Mouse (Mus musculus): ENCODE results near the gene Clec3b. TPM values are rescaled to one million over a fixed set of nuclear protein-coding genes. Genes with fewer than 3 reads are reported as not detected.

Clec3b gene
- polyA plus RNA-seq, 1 experiment from 2014 or later, result not detected

- Histone ChIP-seq H3K4me1 (peaks cover 9% of the 10 kb centered on the region), H3K4me3 (no peak overlapping the region), H3K9me3 (no peaks in the 10 kb centered on the region), H3K27ac (no peak overlapping the region), H3K27me3 (ENCODE audit: poor library complexity, severe bottlenecking) (peaks cover 17% of the 10 kb centered on the region), H3K36me3 (replicated peaks) (no peaks in the 10 kb centered on the region)
- DNase-seq (ENCODE audit: extremely low spot score, low spot score), result no peak
- WGBS, result 65% methylated on average over 7 of the region's 7 CpGs
Measured at GRCm38 (mm10) chr9:123159330-123159729, 8.6 kb downstream of the Clec3b start.

GRCm38 (mm10) chr9:123161792-123162191 is 11.0 kb downstream of the Clec3b start:
- no peak for DNase-seq (ENCODE audit: extremely low spot score, low spot score)
- no peak overlapping the region for H3K27ac ChIP-seq
- WGBS, result 83% methylated on average over 2 of the region's 2 CpGs
- peaks cover 4% of the 10 kb centered on the region for H3K4me1 ChIP-seq
- no peaks in the 10 kb centered on the region for H3K36me3 ChIP-seq (replicated peaks)
- peaks cover 9% of the 10 kb centered on the region for H3K27me3 ChIP-seq (ENCODE audit: poor library complexity, severe bottlenecking)
- H3K9me3 ChIP-seq, result no peaks in the 10 kb centered on the region
- H3K4me3 ChIP-seq, result no peak overlapping the region

- Histone ChIP-seq H3K27me3 (ENCODE audit: poor library complexity, severe bottlenecking) (peaks cover 2% of the 10 kb centered on the region; the same call in 1 of the 2 replicates), H3K27ac (no peak overlapping the region), H3K4me1 (no peaks in the 10 kb centered on the region), H3K4me3 (no peak overlapping the region), H3K36me3 (replicated peaks) (no peaks in the 10 kb centered on the region), H3K9me3 (no peaks in the 10 kb centered on the region)
- DNase-seq (ENCODE audit: extremely low spot score, low spot score), result no peak
- WGBS, result 82% methylated on average over 4 of the region's 4 CpGs
Measured at GRCm38 (mm10) chr9:123162985-123163694, 12.4 kb downstream of the Clec3b start.

GRCm38 (mm10) chr9:123165781-123166443 is 15.2 kb downstream of the Clec3b start:
- no peak for DNase-seq (ENCODE audit: extremely low spot score, low spot score)
- Histone ChIP-seq H3K27ac (no peak overlapping the region), H3K4me3 (no peak overlapping the region), H3K9me3 (no peaks in the 10 kb centered on the region), H3K27me3 (ENCODE audit: poor library complexity, severe bottlenecking) (no peaks in the 10 kb centered on the region), H3K4me1 (no peaks in the 10 kb centered on the region), H3K36me3 (replicated peaks) (no peaks in the 10 kb centered on the region)
- WGBS, result 85% methylated on average over 3 of the region's 3 CpGs

- Histone ChIP-seq H3K27ac (no peak overlapping the region), H3K4me1 (peaks cover 16% of the 10 kb centered on the region), H3K27me3 (ENCODE audit: poor library complexity, severe bottlenecking) (no peaks in the 10 kb centered on the region), H3K9me3 (no peaks in the 10 kb centered on the region), H3K4me3 (no peak overlapping the region), H3K36me3 (replicated peaks) (no peaks in the 10 kb centered on the region)
- 85% methylated on average over 6 of the region's 6 CpGs for WGBS
- no peak for DNase-seq (ENCODE audit: extremely low spot score, low spot score)
Measured at GRCm38 (mm10) chr9:123173760-123174159, 23.0 kb downstream of the Clec3b start.

GRCm38 (mm10) chr9:123174356-123174755 is 23.6 kb downstream of the Clec3b start:
- H3K4me3 ChIP-seq, result no peak overlapping the region
- H3K27me3 ChIP-seq (ENCODE audit: poor library complexity, severe bottlenecking), result no peaks in the 10 kb centered on the region
- peaks cover 16% of the 10 kb centered on the region for H3K4me1 ChIP-seq
- no peak for DNase-seq (ENCODE audit: extremely low spot score, low spot score)
- H3K36me3 ChIP-seq (replicated peaks), result no peaks in the 10 kb centered on the region
- H3K27ac ChIP-seq, result no peak overlapping the region
- 36% methylated on average over 4 of the region's 4 CpGs for WGBS
- no peaks in the 10 kb centered on the region for H3K9me3 ChIP-seq

- 90% methylated on average over 9 of the region's 9 CpGs for WGBS
- Histone ChIP-seq H3K4me3 (no peak overlapping the region), H3K27me3 (ENCODE audit: poor library complexity, severe bottlenecking) (no peaks in the 10 kb centered on the region), H3K4me1 (peaks cover 16% of the 10 kb centered on the region), H3K9me3 (no peaks in the 10 kb centered on the region), H3K36me3 (replicated peaks) (no peaks in the 10 kb centered on the region), H3K27ac (no peak overlapping the region)
- DNase-seq (ENCODE audit: extremely low spot score, low spot score), result no peak
Measured at GRCm38 (mm10) chr9:123177380-123178048, 26.8 kb downstream of the Clec3b start.

- no peaks in the 10 kb centered on the region for H3K4me1 ChIP-seq
- no peaks in the 10 kb centered on the region for H3K36me3 ChIP-seq (replicated peaks)
- DNase-seq (ENCODE audit: extremely low spot score, low spot score), result no peak
- H3K9me3 ChIP-seq, result no peaks in the 10 kb centered on the region
- H3K27me3 ChIP-seq (ENCODE audit: poor library complexity, severe bottlenecking), result no peaks in the 10 kb centered on the region
- no peak overlapping the region for H3K27ac ChIP-seq
- no peak overlapping the region for H3K4me3 ChIP-seq
- WGBS, result 92% methylated on average over 6 of the region's 6 CpGs
Measured at GRCm38 (mm10) chr9:123180003-123180402, 29.3 kb downstream of the Clec3b start.

GRCm38 (mm10) chr9:123183226-123183625 is 32.5 kb downstream of the Clec3b start:
- Histone ChIP-seq H3K4me3 (no peak overlapping the region), H3K36me3 (replicated peaks) (no peaks in the 10 kb centered on the region)
- WGBS, result 85% methylated on average over 8 of the region's 8 CpGs

GRCm38 (mm10) chr9:123185546-123185945 is 34.8 kb downstream of the Clec3b start:
- DNase-seq (ENCODE audit: extremely low spot score, low spot score), result no peak
- Histone ChIP-seq H3K4me3 (no peak overlapping the region), H3K27me3 (ENCODE audit: poor library complexity, severe bottlenecking) (no peaks in the 10 kb centered on the region), H3K4me1 (no peaks in the 10 kb centered on the region), H3K27ac (no peak overlapping the region), H3K9me3 (no peaks in the 10 kb centered on the region), H3K36me3 (replicated peaks) (no peaks in the 10 kb centered on the region)
- WGBS, result 71% methylated on average over 2 of the region's 2 CpGs

More at GRCm38 (mm10) chr9:123183226-123183625, 32.5 kb downstream of the Clec3b start:
- DNase-seq (ENCODE audit: extremely low spot score, low spot score), result no peak
- Histone ChIP-seq H3K27me3 (ENCODE audit: poor library complexity, severe bottlenecking) (no peaks in the 10 kb centered on the region), H3K9me3 (no peaks in the 10 kb centered on the region), H3K27ac (no peak overlapping the region), H3K4me1 (no peaks in the 10 kb centered on the region)

GRCm38 (mm10) chr9:123186151-123186550 is 35.4 kb downstream of the Clec3b start:
- Histone ChIP-seq H3K27ac (no peak overlapping the region), H3K4me1 (no peaks in the 10 kb centered on the region), H3K4me3 (no peak overlapping the region), H3K9me3 (no peaks in the 10 kb centered on the region), H3K27me3 (ENCODE audit: poor library complexity, severe bottlenecking) (no peaks in the 10 kb centered on the region), H3K36me3 (replicated peaks) (no peaks in the 10 kb centered on the region)
- no peak for DNase-seq (ENCODE audit: extremely low spot score, low spot score)
- 92% methylated on average over 5 of the region's 5 CpGs for WGBS

- Histone ChIP-seq H3K27me3 (ENCODE audit: poor library complexity, severe bottlenecking) (no peaks in the 10 kb centered on the region), H3K4me3 (no peak overlapping the region), H3K36me3 (replicated peaks) (no peaks in the 10 kb centered on the region), H3K9me3 (no peaks in the 10 kb centered on the region), H3K27ac (no peak overlapping the region), H3K4me1 (no peaks in the 10 kb centered on the region)
- WGBS, result 97% methylated on average over 5 of the region's 5 CpGs
- DNase-seq (ENCODE audit: extremely low spot score, low spot score), result no peak
Measured at GRCm38 (mm10) chr9:123187589-123187988, 36.8 kb downstream of the Clec3b start.

- Histone ChIP-seq H3K36me3 (replicated peaks) (no peaks in the 10 kb centered on the region), H3K4me3 (no peak overlapping the region), H3K27me3 (ENCODE audit: poor library complexity, severe bottlenecking) (no peaks in the 10 kb centered on the region), H3K27ac (no peak overlapping the region), H3K9me3 (no peaks in the 10 kb centered on the region), H3K4me1 (no peaks in the 10 kb centered on the region)
- 92% methylated on average over 2 of the region's 2 CpGs for WGBS
- DNase-seq (ENCODE audit: extremely low spot score, low spot score), result no peak
Measured at GRCm38 (mm10) chr9:123188271-123188670, 37.5 kb downstream of the Clec3b start.
